Mouse (Mus musculus) CH12.LX (cell line): ENCODE results near the gene Gdi1.

ENCODE experiments used
- CHD2 ChIP-seq: IDR thresholded peaks from 2 replicates; pipeline ENCODE4 v1.6.1; 2011; ENCODE audit warnings: low read length, improper control_type of control experiment
- E2F4 ChIP-seq: IDR thresholded peaks from 2 replicates; pipeline ENCODE4 v1.6.1; 2011; ENCODE audit warnings: low read depth, low read length, improper control_type of control experiment; ENCODE audit not compliant: insufficient replicate concordance
- ETS1 ChIP-seq: conservative IDR thresholded peaks from 2 replicates; pipeline ENCODE4 v1.6.1; 2012; ENCODE audit warnings: low read depth, mild to moderate bottlenecking, inconsistent platforms, low read length, improper control_type of control experiment, moderate library complexity
- KAT2A ChIP-seq: IDR thresholded peaks from 2 replicates; pipeline ENCODE4 v1.6.1; 2012; ENCODE audit warnings: low read length, improper control_type of control experiment, inconsistent platforms; ENCODE audit not compliant: insufficient replicate concordance
- MAZ ChIP-seq: IDR thresholded peaks from 2 replicates; pipeline ENCODE4 v1.6.1; 2012; ENCODE audit warnings: low read depth, mild to moderate bottlenecking, inconsistent platforms, low read length, improper control_type of control experiment, moderate library complexity
- MYC ChIP-seq: IDR thresholded peaks from 2 replicates; pipeline ENCODE4 v1.6.1; 2011; ENCODE audit warnings: low read depth, mild to moderate bottlenecking, improper control_type of control experiment, low read length
- POLR2A ChIP-seq: IDR thresholded peaks from 2 replicates; pipeline ENCODE4 v1.6.1; 2011; ENCODE audit warnings: low read depth, mild to moderate bottlenecking, improper control_type of control experiment, low read length
- RAD21 ChIP-seq: IDR thresholded peaks from 2 replicates; pipeline ENCODE4 v1.6.1; 2011; ENCODE audit warnings: low read depth, mild to moderate bottlenecking, low read length, improper control_type of control experiment, moderate library complexity
- RCOR1 ChIP-seq: conservative IDR thresholded peaks from 2 replicates; pipeline ENCODE4 v1.6.1; 2012; ENCODE audit warnings: low read depth, mild to moderate bottlenecking, inconsistent platforms, low read length, improper control_type of control experiment
- UBTF ChIP-seq: IDR thresholded peaks from 2 replicates; pipeline ENCODE4 v1.6.1; 2012; ENCODE audit warnings: low read depth, mild to moderate bottlenecking, inconsistent platforms, low read length, improper control_type of control experiment, moderate library complexity
- ZC3H11A ChIP-seq: IDR thresholded peaks from 2 replicates; pipeline ENCODE4 v1.6.1; 2012; ENCODE audit warnings: low read depth, mild to moderate bottlenecking, inconsistent platforms, low read length, improper control_type of control experiment

- TF ChIP-seq RAD21 (no peak), CHD2 (no peak), E2F4 (no peak), UBTF (no peak), MAZ (no peak), ETS1 (no peak), POLR2A (no peak), KAT2A (no peak), MYC (no peak), ZC3H11A (no peak), RCOR1 (no peak)
Measured at GRCm38 (mm10) chrX:74293431-74293830, 11.4 kb upstream of the Gdi1 start.
